In genomic region chr6:115911763-115912162, GRCm38 (mm10) we compare ENCODE assay signal across 27 mouse cellular contexts. TPM values are rescaled to one million over a fixed set of nuclear protein-coding genes. Genes with fewer than 3 reads are reported as not detected.
DNase-seq lines count a peak whose midpoint lies in the region; ATAC-seq lines count a peak whose summit lies in the region.
"Had no signal": no experiment of that assay in that cellular context is flagged by ENCODE, and none has a peak within 500 bp of the region (broad histone marks: within the 10 kb centered on the region; RNA-seq: fewer than 3 reads in every experiment).

No protein-coding gene starts in this region.

- intact Hi-C loops in heart, postnatal 36 days (cut with DNase I) = no loop called here

- ATAC-seq in heart, embryonic 14.5 days (ENCODE audit: insufficient number of reproducible peaks, insufficient read depth, low FRiP score, low read depth) = no peak

- no peaks in the 10 kb centered on the region for H3K9me3 ChIP-seq in heart, embryonic 14.5 days (ENCODE audit: control insufficient read depth, low read length)
- H3K9me3 ChIP-seq: embryonic facial prominence, embryonic 10.5 days; limb, embryonic 13.5 days; liver, embryonic 13.5 days; lung, embryonic 15.5 days; midbrain, embryonic 10.5 days had no signal

- H3K27ac ChIP-seq in heart, embryonic 14.5 days (replicated peaks in 1 of 2; ENCODE audit: control insufficient read depth in 1 of 2, insufficient read depth in 1 of 2, low read depth in 2 of 2, low read length in 2 of 2) = peak overlapping the region; percentile 23 to 61; a peak in 3 of 4 replicates
- H3K27ac ChIP-seq: hindbrain, embryonic 14.5 days; limb, embryonic 13.5 days; liver, embryonic 13.5 days; lung, embryonic 15.5 days; macrophage; midbrain, embryonic 10.5 days; stomach, postnatal 0 days had no signal

- WGBS in heart, embryonic 14.5 days = 63% methylated on average over 6 of the region's 6 CpGs

- H3K36me3 ChIP-seq in heart, embryonic 14.5 days (ENCODE audit: control insufficient read depth, insufficient read depth, low read length) = 0 out of 2 replicates have a peak, but pooled peaks cover 4% of the 10 kb centered on the region
- H3K36me3 ChIP-seq: liver, embryonic 13.5 days; lung, embryonic 15.5 days had no signal

- H3K4me3 ChIP-seq in heart, embryonic 14.5 days (ENCODE audit: control insufficient read depth in 1 of 2, insufficient read depth in 1 of 2, low read depth in 1 of 2, low read length in 2 of 2) = no peak overlapping the region
- H3K4me3 ChIP-seq: embryonic facial prominence, embryonic 10.5 days; limb, embryonic 13.5 days; liver, embryonic 13.5 days; lung, embryonic 15.5 days; midbrain, embryonic 10.5 days had no signal

- H3K27me3 ChIP-seq in heart, embryonic 14.5 days (ENCODE audit: control insufficient read depth, insufficient read depth, low read length) = no peaks in the 10 kb centered on the region
- H3K27me3 ChIP-seq: limb, embryonic 13.5 days; liver, embryonic 13.5 days; lung, embryonic 15.5 days had no signal

- peak overlapping the region; percentile 13; the same call in 1 of the 2 replicates for H3K9ac ChIP-seq in heart, embryonic 14.5 days (ENCODE audit: low read length)
- H3K9ac ChIP-seq: hindbrain, embryonic 14.5 days; limb, embryonic 13.5 days; liver, embryonic 13.5 days; lung, embryonic 15.5 days had no signal

- DNase-seq in heart, adult 8-10 months (ENCODE audit: low spot score) = peak; percentile 57
- no peak for DNase-seq in heart, postnatal 36 days
- peak; percentile 47 for DNase-seq in kidney, postnatal 14 days
- DNase-seq in kidney, postnatal 4 days = no peak
- peak; percentile 35 to 58 for DNase-seq in kidney, postnatal 36 days
- DNase-seq in cerebellum, postnatal 36 days = no peak
- DNase-seq: adrenal gland, adult 2 months; cerebellum, adult 8-10 months; layer of hippocampus, postnatal 36 days; liver, embryonic 13.5 days; right cerebral cortex, postnatal 4 days; thymus, postnatal 14 days had no signal

- no peak overlapping the region for H3K4me2 ChIP-seq in heart, embryonic 14.5 days (ENCODE audit: low read length)
- H3K4me2 ChIP-seq: hindbrain, embryonic 14.5 days; limb, embryonic 13.5 days; liver, embryonic 13.5 days; lung, embryonic 15.5 days had no signal

- peaks cover 62 to 71% of the 10 kb centered on the region in 2 experiments for H3K4me1 ChIP-seq in heart, embryonic 14.5 days (ENCODE audit: control insufficient read depth in 2 of 2, insufficient read depth in 2 of 2, low read length in 2 of 2)

RNA-seq across cellular contexts. Expression of gene Rho, which starts 19.8 kb away (rescaled TPM):
- not detected for total RNA-seq in heart, adult 8-10 months (2022)
- total RNA-seq in heart, postnatal 36 days (2021) = not detected
- 0.07 TPM in 1 of 2 replicates, not detected in the other for polyA plus RNA-seq in heart, embryonic 14.5 days (2014; fragmentation: Nextera tagmentation; extraction: Ambion mirVana)
- total RNA-seq: common myeloid progenitor, adult 5-6 weeks; heart, adult 18-20 months had no signal
- polyA plus RNA-seq: intestine, embryonic 14.5 days; liver, embryonic 13.5 days; macrophage had no signal

RNA-seq across cellular contexts. Expression of gene H1foo, which starts 33.0 kb away (rescaled TPM):
- not detected for total RNA-seq in heart, adult 8-10 months (2022)
- not detected for total RNA-seq in heart, postnatal 36 days (2021)
- not detected in 2 replicates for polyA plus RNA-seq in heart, embryonic 14.5 days (2014; fragmentation: Nextera tagmentation; extraction: Ambion mirVana)
- total RNA-seq: adrenal gland, adult 2 months; common myeloid progenitor, adult 5-6 weeks; heart, adult 18-20 months; layer of hippocampus, postnatal 36 days; left cerebral cortex, postnatal 14 days; midbrain, postnatal 0 days; neutrophil, adult 5-6 weeks had no signal
- polyA plus RNA-seq: adrenal gland, adult 2 months; embryonic facial prominence, embryonic 10.5 days; forebrain, embryonic 11.5 days; hindbrain, embryonic 14.5 days; intestine, embryonic 14.5 days; limb, embryonic 13.5 days; liver, embryonic 13.5 days; lung, embryonic 15.5 days; macrophage; midbrain, embryonic 10.5 days; midbrain, postnatal 0 days; stomach, postnatal 0 days had no signal

RNA-seq across cellular contexts. Expression of gene Ift122, which starts 58.5 kb away (rescaled TPM):
- total RNA-seq in heart, adult 8-10 months (2022) = 1 to 10 TPM; 8.5 to 10.0 (median 9.0) TPM
- total RNA-seq in heart, postnatal 36 days (2021) = 1 to 10 TPM; 9.1 to 9.4 TPM
- 22.6 and 23.6 TPM in 2 replicates for polyA plus RNA-seq in heart, embryonic 14.5 days (2014; fragmentation: Nextera tagmentation; extraction: Ambion mirVana)

RNA-seq across cellular contexts. Expression of gene Mbd4, which starts 58.6 kb away (rescaled TPM):
- total RNA-seq in heart, adult 8-10 months (2022) = 1 to 10 TPM in 3 of 4 experiments, under 1 TPM in 1; 0.98 to 1.5 (median 1.1) TPM
- total RNA-seq in heart, postnatal 36 days (2021) = 1 to 10 TPM; 1.2 TPM
- polyA plus RNA-seq in heart, embryonic 14.5 days (2014; fragmentation: Nextera tagmentation; extraction: Ambion mirVana) = 7.6 and 9.6 TPM in 2 replicates

Comparison
In these comparisons a context has a peak if more than half of its experiments do, and no peak if none do; other contexts are left out.
1. DNase-seq: peak in heart, adult 8-10 months (single experiment), kidney, postnatal 14 days (single experiment) and kidney, postnatal 36 days (2 of 2); none in heart, postnatal 36 days (0 of 2), kidney, postnatal 4 days (0 of 2) and cerebellum, postnatal 36 days (0 of 2).